Mouse (Mus musculus) ovary, postnatal 10 days (tissue): ENCODE results near the gene Gm14743.
"Not testable (repeated sequence)": the region's sequence is repeated elsewhere in the genome, so short reads cannot be mapped to it uniquely, and the experiment has no call there.

Source experiments
- DNase-seq: peaks from one replicate; pipeline ENCODE4 v3.0.0; 2022; ENCODE audit warnings: low spot score

Gene Gm14743

GRCm38 (mm10) chrX:78245821-78246220 is at the start of gene Gm14743:
Gm14743 (minus strand) TSS chrX:78245921.
- not testable (repeated sequence) for DNase-seq

- DNase-seq, result no peak
Measured at GRCm38 (mm10) chrX:78202829-78203228, 42.9 kb downstream of the Gm14743 start.

- DNase-seq, result not testable (repeated sequence)
Measured at GRCm38 (mm10) chrX:78202220-78202619, 43.5 kb downstream of the Gm14743 start.
